Mouse (Mus musculus) frontal cortex, adult (tissue): Measurements from ENCODE around the gene Tmem128.

Source experiments
- ATAC-seq: cut with Nextera tagmentation; 2 replicates; pipeline ENCODE4 v1.9.2; 2017; ENCODE audit warnings: mild to moderate bottlenecking, moderate library complexity, mixed read lengths; ENCODE audit not compliant: low TSS enrichment

Tmem128 gene

GRCm38 (mm10) chr5:38260107-38260682 lies at the start of gene Tmem128:
Tmem128 (plus strand) TSS chr5:38260185.
- ATAC-seq, result peak; percentile 82

GRCm38 (mm10) chr5:38211691-38212090 lies 48.3 kb upstream of the Tmem128 start:
- no peak for ATAC-seq

GRCm38 (mm10) chr5:38213009-38213408 lies 47.0 kb upstream of the Tmem128 start:
- 0 out of 2 replicates have a peak, but pooled peaks have one; percentile 8 for ATAC-seq

GRCm38 (mm10) chr5:38219771-38220307 lies 40.1 kb upstream of the Tmem128 start:
- ATAC-seq, result peak; percentile 85

- peak; percentile 92 for ATAC-seq
These were observed 39.6 kb upstream of the Tmem128 start, which contains the start of the genes Zbtb49 and Lyar for GRCm38 (mm10) chr5:38220328-38220912. Zbtb49 (minus strand) TSS chr5:38220457. Lyar (plus strand) TSS chr5:38220470.

GRCm38 (mm10) chr5:38235422-38235821 lies 24.6 kb upstream of the Tmem128 start:
- peak; percentile 81 for ATAC-seq

- ATAC-seq, result no peak
These were observed 23.4 kb upstream of the Tmem128 start for GRCm38 (mm10) chr5:38236627-38237026.

- ATAC-seq, result no peak
These were observed 19.1 kb upstream of the Tmem128 start for GRCm38 (mm10) chr5:38240727-38241472.

- no peak for ATAC-seq
These were observed 18.5 kb upstream of the Tmem128 start for GRCm38 (mm10) chr5:38241473-38241834.

- no peak for ATAC-seq
These were observed 18.0 kb upstream of the Tmem128 start for GRCm38 (mm10) chr5:38241966-38242365.

GRCm38 (mm10) chr5:38255195-38255594 lies 4.8 kb upstream of the Tmem128 start:
- no peak for ATAC-seq

GRCm38 (mm10) chr5:38255644-38256043 lies 4.3 kb upstream of the Tmem128 start:
- ATAC-seq, result no peak

GRCm38 (mm10) chr5:38256551-38256950 lies 3.4 kb upstream of the Tmem128 start:
- no peak for ATAC-seq

- peak; percentile 68 for ATAC-seq
These were observed 1.8 kb upstream of the Tmem128 start for GRCm38 (mm10) chr5:38258034-38258772.

GRCm38 (mm10) chr5:38258773-38259146 lies 1.2 kb upstream of the Tmem128 start:
- ATAC-seq, result no peak

- no peak for ATAC-seq
These were observed 404 bp upstream of the Tmem128 start for GRCm38 (mm10) chr5:38259455-38260106.

GRCm38 (mm10) chr5:38270942-38271341 lies 11.0 kb downstream of the Tmem128 start:
- ATAC-seq, result peak; percentile 66

GRCm38 (mm10) chr5:38273831-38274230 lies 13.8 kb downstream of the Tmem128 start:
- ATAC-seq, result no peak

- ATAC-seq, result no peak
These were observed 15.8 kb downstream of the Tmem128 start, which contains the start of gene Otop1 for GRCm38 (mm10) chr5:38275771-38276170. Otop1 (plus strand) TSS chr5:38275972.

- ATAC-seq, result no peak
These were observed 16.5 kb downstream of the Tmem128 start for GRCm38 (mm10) chr5:38276451-38276850.

GRCm38 (mm10) chr5:38277098-38277866 lies 17.3 kb downstream of the Tmem128 start:
- ATAC-seq, result peak; percentile 45
